Mouse (Mus musculus) spleen, adult 2 months (tissue): ENCODE measurements at regions not wholly inside any gene's neighbourhood (a gene's known extent, or its start where the extent isn't known, plus 50 kb on each side); places are given as distances from the start of the nearest gene placed in this dataset.

Experiments used
- CTCF ChIP-seq: fragments of 200-500 bp; IDR thresholded peaks from 2 replicates; pipeline ENCODE4 v1.5.1; 2011; ENCODE audit warnings: mild to moderate bottlenecking, inconsistent platforms; ENCODE audit not compliant: insufficient read depth, insufficient read length, insufficient replicate concordance; ENCODE audit errors: extremely low read depth
- POLR2A ChIP-seq: fragments of 200-500 bp; IDR thresholded peaks from 2 replicates; pipeline ENCODE4 v1.6.1; 2011; ENCODE audit warnings: low read depth, low read length, inconsistent platforms

- TF ChIP-seq CTCF = no peak
- TF ChIP-seq POLR2A = no peak
Measured at GRCm38 (mm10) chr1:129207674-129208073, 65.4 kb upstream of the Thsd7b start.
